Mouse (Mus musculus): ENCODE results near the gene Edem1. TPM values are rescaled to one million over a fixed set of nuclear protein-coding genes. Genes with fewer than 3 reads are reported as not detected.

The Edem1 gene
- total and polyA plus RNA-seq, 2 experiments, result 58.3 to 102 TPM

- H3K79me2 ChIP-seq (ENCODE audit: control insufficient read depth, insufficient read depth, low read length), result no peaks in the 10 kb centered on the region
- no peak for DNase-seq (ENCODE audit: extremely low read depth, low read depth, low spot score)
- no peak for TF ChIP-seq POLR2A (IDR thresholded peaks at IDR 0.05; ENCODE audit: extremely low read depth, insufficient read depth, low read length)
- TF ChIP-seq CTCF (IDR thresholded peaks at IDR 0.05; ENCODE audit: low read depth, low read length), result no peak
- no peaks in the 10 kb centered on the region for H3K4me1 ChIP-seq (ENCODE audit: control insufficient read depth, insufficient read depth, low read length)
- no peaks in the 10 kb centered on the region for H3K36me3 ChIP-seq (ENCODE audit: control insufficient read depth, insufficient read depth, low read length)
- H3K4me3 ChIP-seq (ENCODE audit: insufficient read depth, low read depth, low read length), result no peak overlapping the region
- H3K27ac ChIP-seq (replicated peaks; ENCODE audit: insufficient read depth, low read depth, low read length), result no peak overlapping the region
- whole genome bisulfite sequencing, result 96% methylated on average over 2 of the region's 2 CpGs
- H3K9ac ChIP-seq (ENCODE audit: low read depth, low read length), result no peak overlapping the region
- no peaks in the 10 kb centered on the region for H3K27me3 ChIP-seq (ENCODE audit: control insufficient read depth, insufficient read depth, low read length)
These were observed 42.0 kb downstream of the Edem1 start for GRCm38 (mm10) chr6:108870421-108870820.

GRCm38 (mm10) chr6:108871251-108871650 is 42.8 kb downstream of the Edem1 start:
- no peak overlapping the region for H3K9ac ChIP-seq (ENCODE audit: low read depth, low read length)
- H3K79me2 ChIP-seq (ENCODE audit: control insufficient read depth, insufficient read depth, low read length), result no peaks in the 10 kb centered on the region
- H3K27me3 ChIP-seq (ENCODE audit: control insufficient read depth, insufficient read depth, low read length), result no peaks in the 10 kb centered on the region
- TF ChIP-seq POLR2A (IDR thresholded peaks at IDR 0.05; ENCODE audit: extremely low read depth, insufficient read depth, low read length), result no peak
- TF ChIP-seq CTCF (IDR thresholded peaks at IDR 0.05; ENCODE audit: low read depth, low read length), result no peak
- H3K4me3 ChIP-seq (ENCODE audit: insufficient read depth, low read depth, low read length), result no peak overlapping the region
- DNase-seq (ENCODE audit: extremely low read depth, low read depth, low spot score), result no peak
- H3K27ac ChIP-seq (replicated peaks; ENCODE audit: insufficient read depth, low read depth, low read length), result no peak overlapping the region
- no peaks in the 10 kb centered on the region for H3K4me1 ChIP-seq (ENCODE audit: control insufficient read depth, insufficient read depth, low read length)
- H3K36me3 ChIP-seq (ENCODE audit: control insufficient read depth, insufficient read depth, low read length), result no peaks in the 10 kb centered on the region
- 84% methylated on average over 4 of the region's 4 CpGs for WGBS

GRCm38 (mm10) chr6:108875344-108875743 is 46.9 kb downstream of the Edem1 start:
- Histone ChIP-seq H3K79me2 (ENCODE audit: control insufficient read depth, insufficient read depth, low read length) (no peaks in the 10 kb centered on the region), H3K27me3 (ENCODE audit: control insufficient read depth, insufficient read depth, low read length) (no peaks in the 10 kb centered on the region), H3K9ac (ENCODE audit: low read depth, low read length) (no peak overlapping the region), H3K36me3 (ENCODE audit: control insufficient read depth, insufficient read depth, low read length) (no peaks in the 10 kb centered on the region), H3K4me1 (ENCODE audit: control insufficient read depth, insufficient read depth, low read length) (no peaks in the 10 kb centered on the region), H3K4me3 (ENCODE audit: insufficient read depth, low read depth, low read length) (no peak overlapping the region), H3K27ac (replicated peaks; ENCODE audit: insufficient read depth, low read depth, low read length) (no peak overlapping the region)
- TF ChIP-seq POLR2A (IDR thresholded peaks at IDR 0.05; ENCODE audit: extremely low read depth, insufficient read depth, low read length) (no peak), CTCF (IDR thresholded peaks at IDR 0.05; ENCODE audit: low read depth, low read length) (no peak)
- WGBS, result 79% methylated on average over 1 of the region's 1 CpGs
- no peak for DNase-seq (ENCODE audit: extremely low read depth, low read depth, low spot score)

DNA sequence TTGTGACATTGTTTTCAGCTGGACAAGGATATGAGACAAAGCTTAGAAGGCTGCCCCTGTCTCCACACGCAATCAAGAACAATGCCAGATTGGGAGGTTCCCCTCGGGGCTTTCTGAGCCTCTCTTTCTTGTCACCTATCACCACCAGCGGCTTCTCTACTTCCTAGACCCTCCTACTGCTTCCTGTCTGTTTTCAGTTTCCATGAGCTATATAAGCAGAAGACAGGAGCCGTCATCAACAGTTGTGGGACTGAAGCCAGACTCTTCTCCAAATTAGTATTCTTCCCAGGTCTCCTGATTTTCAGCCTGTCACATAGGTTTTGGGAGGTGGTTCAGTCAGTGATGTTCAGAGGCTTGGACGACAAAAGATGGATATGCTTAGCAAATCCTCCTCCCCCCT is 47.6 kb downstream of the Edem1 start:
- no peak for DNase-seq (ENCODE audit: extremely low read depth, low read depth, low spot score)
- TF ChIP-seq CTCF (IDR thresholded peaks at IDR 0.05; ENCODE audit: low read depth, low read length) (no peak), POLR2A (IDR thresholded peaks at IDR 0.05; ENCODE audit: extremely low read depth, insufficient read depth, low read length) (no peak)
- no peaks in the 10 kb centered on the region for H3K27me3 ChIP-seq (ENCODE audit: control insufficient read depth, insufficient read depth, low read length)
- H3K4me3 ChIP-seq (ENCODE audit: insufficient read depth, low read depth, low read length), result no peak overlapping the region
- no peaks in the 10 kb centered on the region for H3K4me1 ChIP-seq (ENCODE audit: control insufficient read depth, insufficient read depth, low read length)
- H3K36me3 ChIP-seq (ENCODE audit: control insufficient read depth, insufficient read depth, low read length), result no peaks in the 10 kb centered on the region
- 55% methylated on average over 5 of the region's 5 CpGs for WGBS
- H3K79me2 ChIP-seq (ENCODE audit: control insufficient read depth, insufficient read depth, low read length), result no peaks in the 10 kb centered on the region
- no peak overlapping the region for H3K27ac ChIP-seq (replicated peaks; ENCODE audit: insufficient read depth, low read depth, low read length)
- H3K9ac ChIP-seq (ENCODE audit: low read depth, low read length), result no peak overlapping the region

DNA sequence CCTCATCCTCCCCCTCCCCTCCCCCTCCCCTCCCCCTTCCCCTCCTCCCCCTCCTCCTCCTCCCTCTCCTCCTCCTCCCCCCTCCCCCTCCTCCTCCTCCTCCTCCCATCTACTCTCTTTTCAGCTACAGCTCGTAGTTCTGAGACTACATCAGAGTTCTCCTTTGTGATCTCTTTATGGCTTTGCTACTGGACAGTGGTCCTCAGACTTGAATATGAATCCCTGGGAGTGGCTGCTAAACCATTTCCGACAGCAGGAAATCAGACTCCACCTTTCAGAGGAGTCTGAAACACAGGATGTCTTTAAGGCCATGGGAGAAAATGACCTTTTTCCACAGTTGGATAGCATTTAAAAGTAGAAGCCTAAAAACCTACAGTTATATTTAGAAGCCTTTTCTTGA is 48.0 kb downstream of the Edem1 start:
- Histone ChIP-seq H3K36me3 (ENCODE audit: control insufficient read depth, insufficient read depth, low read length) (no peaks in the 10 kb centered on the region), H3K4me1 (ENCODE audit: control insufficient read depth, insufficient read depth, low read length) (no peaks in the 10 kb centered on the region), H3K9ac (ENCODE audit: low read depth, low read length) (no peak overlapping the region), H3K4me3 (ENCODE audit: insufficient read depth, low read depth, low read length) (no peak overlapping the region), H3K27me3 (ENCODE audit: control insufficient read depth, insufficient read depth, low read length) (no peaks in the 10 kb centered on the region), H3K79me2 (ENCODE audit: control insufficient read depth, insufficient read depth, low read length) (no peaks in the 10 kb centered on the region), H3K27ac (replicated peaks; ENCODE audit: insufficient read depth, low read depth, low read length) (no peak overlapping the region)
- 64% methylated on average over 2 of the region's 2 CpGs for WGBS
- DNase-seq (ENCODE audit: extremely low read depth, low read depth, low spot score), result no peak
- TF ChIP-seq CTCF (IDR thresholded peaks at IDR 0.05; ENCODE audit: low read depth, low read length) (no peak), POLR2A (IDR thresholded peaks at IDR 0.05; ENCODE audit: extremely low read depth, insufficient read depth, low read length) (no peak)

- no peaks in the 10 kb centered on the region for H3K27me3 ChIP-seq (ENCODE audit: control insufficient read depth, insufficient read depth, low read length)
- H3K79me2 ChIP-seq (ENCODE audit: control insufficient read depth, insufficient read depth, low read length), result no peaks in the 10 kb centered on the region
- DNase-seq (ENCODE audit: extremely low read depth, low read depth, low spot score), result no peak
- no peak overlapping the region for H3K4me3 ChIP-seq (ENCODE audit: insufficient read depth, low read depth, low read length)
- H3K9ac ChIP-seq (ENCODE audit: low read depth, low read length), result no peak overlapping the region
- no peak for TF ChIP-seq POLR2A (IDR thresholded peaks at IDR 0.05; ENCODE audit: extremely low read depth, insufficient read depth, low read length)
- no peak for TF ChIP-seq CTCF (IDR thresholded peaks at IDR 0.05; ENCODE audit: low read depth, low read length)
- peaks cover 2% of the 10 kb centered on the region; the same call in 1 of the 2 replicates for H3K4me1 ChIP-seq (ENCODE audit: control insufficient read depth, insufficient read depth, low read length)
- WGBS, result 73% methylated on average over 4 of the region's 4 CpGs
- H3K27ac ChIP-seq (replicated peaks; ENCODE audit: insufficient read depth, low read depth, low read length), result no peak overlapping the region
- H3K36me3 ChIP-seq (ENCODE audit: control insufficient read depth, insufficient read depth, low read length), result no peaks in the 10 kb centered on the region
These were observed 52.0 kb downstream of the Edem1 start for GRCm38 (mm10) chr6:108880368-108881013.

Data from liver, adult 2 months (tissue).